Mouse (Mus musculus) lung, embryonic 14.5 days (tissue): Measurements from ENCODE around the gene Spsb1. TPM values are rescaled to one million over a fixed set of nuclear protein-coding genes. Genes with fewer than 3 reads are reported as not detected.
A peak's percentile ranks its signal among the peaks of the same experiment; 100 is the strongest.

ENCODE experiments used
- ATAC-seq: fragments of 200-750 bp; cut with Nextera tagmentation; 2 replicates; pipeline ENCODE4 v1.8.0; 2017; ENCODE audit warnings: mild to moderate bottlenecking, moderate TSS enrichment, moderate library complexity; ENCODE audit not compliant: insufficient read depth
- DNase-seq: peaks from one replicate; pipeline ENCODE4 v3.0.0-alpha.2; 2015
- H3K27ac ChIP-seq: fragments of 300-500 bp; sonication (generic); 2 replicates; pipeline ENCODE4 v1.5.1; 2014; ENCODE audit warnings: low read depth, mild to moderate bottlenecking, moderate library complexity
- H3K27me3 ChIP-seq: fragments of 300-500 bp; sonication (generic); 2 replicates; pipeline ENCODE4 v1.6.1; 2014; ENCODE audit warnings: low read length, control low read depth; ENCODE audit not compliant: insufficient read depth
- H3K36me3 ChIP-seq: fragments of 300-500 bp; sonication (generic); 2 replicates; pipeline ENCODE4 v1.6.1; 2014; ENCODE audit warnings: control low read depth; ENCODE audit not compliant: insufficient read depth
- H3K4me1 ChIP-seq: fragments of 300-500 bp; sonication (generic); 2 replicates; pipeline ENCODE4 v1.6.1; 2014; ENCODE audit warnings: antibody characterized with exemption, control low read depth; ENCODE audit not compliant: insufficient read depth
- H3K4me2 ChIP-seq: fragments of 300-500 bp; sonication (generic); 2 replicates; pipeline ENCODE4 v1.6.1; 2014; ENCODE audit warnings: mild to moderate bottlenecking
- H3K4me3 ChIP-seq: fragments of 300-500 bp; sonication (generic); 2 replicates; pipeline ENCODE4 v1.5.1; 2014; ENCODE audit warnings: low read depth, low read length
- H3K9ac ChIP-seq: fragments of 300-500 bp; sonication (generic); 2 replicates; pipeline ENCODE4 v1.6.1; 2014
- H3K9me3 ChIP-seq: fragments of 300-500 bp; sonication (generic); 2 replicates; pipeline ENCODE4 v1.6.1; 2016; ENCODE audit warnings: low read depth, low read length, control low read depth
- CTCF ChIP-seq: IDR thresholded peaks from 2 replicates; pipeline ENCODE4 v1.5.1; 2016; ENCODE audit warnings: antibody characterized with exemption, low read depth
- WGBS: fragments of 180-500 bp; shearing (Covaris S2); extraction: QIAGEN DNeasy Blood & Tissue Kit; methylation state at CpG from one replicate; pipeline ENCODE4 v1.1.7; 2014; 5-methylcytosine and 5-hydroxymethylcytosine counted together
- polyA plus RNA-seq: library from polyadenylated mRNA; unstranded; fragments of >200 nt; fragmentation: Nextera tagmentation; extraction: Ambion mirVana; gene quantifications from 2 replicates; pipeline ENCODE4 v1.2.1, GENCODE M21; 2014

The Spsb1 gene
- polyA plus RNA-seq, 1 experiment from 2014 or later, result 17.0 TPM

DNA sequence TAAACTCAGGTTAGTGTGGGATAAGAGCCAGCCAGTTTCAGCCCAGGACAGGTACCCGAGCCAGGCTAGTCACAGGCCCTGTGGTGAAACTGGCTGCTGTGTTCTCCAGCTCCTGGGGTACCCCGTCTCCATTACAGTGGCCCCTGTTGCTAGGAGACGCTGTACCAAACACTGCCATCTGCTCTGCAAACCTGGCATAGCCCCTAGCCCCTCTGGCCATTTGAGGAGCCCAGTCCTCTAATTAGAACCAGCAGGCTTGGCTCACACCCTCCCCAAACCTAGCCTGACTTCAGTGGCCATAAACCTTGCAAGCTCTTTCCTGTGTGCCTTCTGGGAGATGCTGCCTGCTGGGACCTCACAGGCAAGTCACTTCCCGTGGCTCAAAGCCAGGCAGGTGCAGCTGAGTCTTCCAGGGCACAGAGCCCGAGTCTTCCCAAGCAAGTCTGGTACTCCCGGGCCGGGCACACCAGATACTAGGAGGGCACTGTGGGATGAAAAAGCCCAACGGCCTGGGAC lies 78.8 kb downstream of the Spsb1 start:
- no peak for TF ChIP-seq CTCF
- Histone ChIP-seq H3K27ac (no peak overlapping the region), H3K4me1 (peaks cover 37% of the 10 kb centered on the region), H3K27me3 (no peaks in the 10 kb centered on the region), H3K9me3 (no peaks in the 10 kb centered on the region), H3K36me3 (no peaks in the 10 kb centered on the region), H3K4me2 (no peak overlapping the region), H3K4me3 (no peak overlapping the region), H3K9ac (no peak overlapping the region)
- no peak for DNase-seq
- no peak for ATAC-seq
- WGBS, result 66% methylated on average over 8 of the region's 8 CpGs

DNA sequence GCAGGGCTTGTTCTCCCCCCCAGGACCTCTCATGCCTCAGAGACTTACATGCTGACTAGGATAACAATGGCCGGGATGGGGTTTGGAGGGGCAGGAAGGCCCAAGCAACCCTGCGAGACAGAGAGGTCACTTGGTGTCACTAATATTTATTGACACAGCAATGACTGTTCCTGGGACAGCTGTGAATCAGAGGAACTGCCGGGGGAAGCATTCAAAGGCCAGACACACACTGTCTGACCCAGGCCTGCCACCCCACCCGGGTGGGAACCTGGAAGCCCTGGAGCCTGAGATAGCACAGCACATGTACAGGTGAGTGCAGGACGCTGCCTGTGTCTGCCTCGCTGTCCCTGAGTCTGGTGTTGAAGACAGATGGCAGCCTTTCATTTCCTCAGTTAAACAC lies 79.5 kb downstream of the Spsb1 start:
- ATAC-seq (no peak), DNase-seq (peak; percentile 41)
- Histone ChIP-seq H3K27me3 (no peaks in the 10 kb centered on the region), H3K9me3 (no peaks in the 10 kb centered on the region), H3K36me3 (no peaks in the 10 kb centered on the region), H3K27ac (no peak overlapping the region), H3K4me2 (no peak overlapping the region), H3K9ac (no peak overlapping the region), H3K4me3 (no peak overlapping the region), H3K4me1 (peaks cover 37% of the 10 kb centered on the region)
- no peak for TF ChIP-seq CTCF
- 11% methylated on average over 6 of the region's 6 CpGs for WGBS

GRCm38 (mm10) chr4:149872236-149872635 lies 82.6 kb downstream of the Spsb1 start:
- ATAC-seq, result no peak
- TF ChIP-seq CTCF, result no peak
- H3K9ac ChIP-seq, result no peak overlapping the region
- peaks cover 28% of the 10 kb centered on the region for H3K4me1 ChIP-seq
- H3K4me3 ChIP-seq, result no peak overlapping the region
- WGBS, result 32% methylated on average over 6 of the region's 6 CpGs
- no peaks in the 10 kb centered on the region for H3K9me3 ChIP-seq
- DNase-seq, result no peak
- no peak overlapping the region for H3K27ac ChIP-seq
- H3K4me2 ChIP-seq, result no peak overlapping the region
- H3K27me3 ChIP-seq, result no peaks in the 10 kb centered on the region
- H3K36me3 ChIP-seq, result no peaks in the 10 kb centered on the region

- Histone ChIP-seq H3K4me1 (peaks cover 22% of the 10 kb centered on the region), H3K27me3 (no peaks in the 10 kb centered on the region), H3K9ac (no peak overlapping the region), H3K36me3 (no peaks in the 10 kb centered on the region), H3K9me3 (no peaks in the 10 kb centered on the region), H3K4me2 (no peak overlapping the region), H3K27ac (0 out of 2 replicates have a peak overlapping the region, but pooled peaks have one; percentile 73), H3K4me3 (no peak overlapping the region)
- DNase-seq (no peak), ATAC-seq (no peak)
- 44% methylated on average over 7 of the region's 7 CpGs for WGBS
- TF ChIP-seq CTCF, result no peak
Measured at GRCm38 (mm10) chr4:149871582-149871981, 83.3 kb downstream of the Spsb1 start.

DNA sequence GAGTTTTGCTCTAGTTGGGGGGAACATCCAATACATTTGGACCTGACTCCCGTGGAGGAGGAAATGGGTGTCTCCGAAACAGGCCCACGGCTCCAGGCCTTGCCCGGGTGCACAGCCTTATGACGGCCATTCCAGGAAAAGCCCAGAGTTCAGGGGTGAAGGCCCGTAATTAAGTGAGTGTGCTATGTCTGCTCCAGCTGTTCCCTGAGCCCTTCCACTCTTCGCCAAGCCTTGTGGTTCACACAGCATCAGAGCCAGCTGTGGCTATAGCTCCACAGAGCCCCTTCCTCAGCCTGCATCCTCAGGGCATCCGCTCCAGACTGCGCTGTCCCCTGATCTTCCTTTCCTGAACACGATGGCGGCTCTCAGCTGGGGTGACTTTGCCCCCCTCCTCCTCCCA lies 83.8 kb downstream of the Spsb1 start:
- no peak for TF ChIP-seq CTCF
- Histone ChIP-seq H3K27me3 (no peaks in the 10 kb centered on the region), H3K36me3 (no peaks in the 10 kb centered on the region), H3K4me1 (peaks cover 18% of the 10 kb centered on the region), H3K4me3 (no peak overlapping the region), H3K9me3 (no peaks in the 10 kb centered on the region), H3K9ac (no peak overlapping the region), H3K4me2 (no peak overlapping the region), H3K27ac (peak overlapping the region; percentile 73; the same call in 1 of the 2 replicates)
- ATAC-seq (peak; percentile 94), DNase-seq (peak; percentile 95)
- WGBS, result 28% methylated on average over 11 of the region's 11 CpGs

- TF ChIP-seq CTCF, result peak; percentile 60
- Histone ChIP-seq H3K9me3 (no peaks in the 10 kb centered on the region), H3K4me3 (no peak overlapping the region), H3K36me3 (no peaks in the 10 kb centered on the region), H3K4me1 (peaks cover 12% of the 10 kb centered on the region), H3K4me2 (no peak overlapping the region), H3K27ac (peak overlapping the region; percentile 73; the same call in 1 of the 2 replicates), H3K9ac (no peak overlapping the region), H3K27me3 (no peaks in the 10 kb centered on the region)
- ATAC-seq, result no peak
- DNase-seq, result no peak
Measured at GRCm38 (mm10) chr4:149870412-149870811, 84.4 kb downstream of the Spsb1 start.

DNA sequence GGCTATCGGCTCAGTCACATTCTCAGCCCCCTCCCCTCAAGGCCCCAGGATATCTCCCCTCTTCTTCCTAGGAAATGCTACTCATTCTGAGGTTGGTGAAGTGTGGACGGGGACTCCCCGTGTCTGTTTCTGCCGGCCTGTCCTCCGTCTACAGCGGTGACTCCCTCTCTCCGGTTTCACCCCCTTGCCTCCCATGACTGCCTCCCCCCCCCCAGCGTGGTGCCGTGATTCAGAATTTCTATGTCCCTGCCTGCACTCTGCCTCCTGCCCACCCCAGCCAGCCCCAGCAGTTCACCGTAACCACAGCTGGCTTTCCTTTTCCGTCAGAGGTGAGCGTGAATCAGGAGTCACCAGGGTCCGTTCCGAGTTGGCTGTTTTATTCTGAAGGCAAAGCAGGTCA lies 86.1 kb downstream of the Spsb1 start:
- H3K36me3 ChIP-seq, result no peaks in the 10 kb centered on the region
- no peak for TF ChIP-seq CTCF
- WGBS, result 52% methylated on average over 14 of the region's 14 CpGs
- H3K9me3 ChIP-seq, result no peaks in the 10 kb centered on the region
- H3K4me2 ChIP-seq, result no peak overlapping the region
- ATAC-seq (no peak), DNase-seq (no peak)
- H3K4me3 ChIP-seq, result no peak overlapping the region
- no peaks in the 10 kb centered on the region for H3K27me3 ChIP-seq
- H3K4me1 ChIP-seq, result peaks cover 3% of the 10 kb centered on the region; the same call in 1 of the 2 replicates
- H3K9ac ChIP-seq, result no peak overlapping the region
- H3K27ac ChIP-seq, result no peak overlapping the region
